Mouse (Mus musculus) G1E (cell line): Measurements from ENCODE around the gene Lexm. TPM values are rescaled to one million over a fixed set of nuclear protein-coding genes. Genes with fewer than 3 reads are reported as not detected.
A peak's percentile ranks its signal among the peaks of the same experiment; 100 is the strongest.

Experiments used
- ATAC-seq: 2 replicates; pipeline ENCODE4 v1.8.0; 2016; ENCODE audit warnings: mild to moderate bottlenecking; ENCODE audit not compliant: insufficient number of reproducible peaks, poor library complexity, low FRiP score, severe bottlenecking; ENCODE audit errors: extremely low read depth
- DNase-seq: peaks from one replicate; pipeline ENCODE4 v3.0.0; 2012; ENCODE audit warnings: low spot score
- H3K27me3 ChIP-seq: 2 replicates; pipeline ENCODE4 v1.6.1; 2012; ENCODE audit warnings: mild to moderate bottlenecking, low read length, inconsistent platforms; ENCODE audit not compliant: insufficient read depth
- H3K36me3 ChIP-seq: replicated peaks from 2 replicates; pipeline ENCODE3; 2012; ENCODE audit warnings: mild to moderate bottlenecking, inconsistent platforms
- H3K4me1 ChIP-seq: 2 replicates; pipeline ENCODE4 v1.6.1; 2012; ENCODE audit warnings: low read depth, low read length, inconsistent platforms, mixed read lengths; ENCODE audit not compliant: insufficient read depth
- H3K4me3 ChIP-seq: 2 replicates; pipeline ENCODE4 v1.5.1; 2012; ENCODE audit warnings: low read depth, mild to moderate bottlenecking, inconsistent platforms, low read length, moderate library complexity, mixed read lengths
- H3K9me3 ChIP-seq: replicated peaks from 2 replicates; pipeline ENCODE4 v1.6.1; 2012; ENCODE audit warnings: inconsistent platforms
- CTCF ChIP-seq: IDR thresholded peaks from 2 replicates; pipeline ENCODE4 v1.5.1; 2012; ENCODE audit warnings: low read depth, low read length, inconsistent platforms, mixed read lengths
- GATA1 ChIP-seq: IDR thresholded peaks from 2 replicates; pipeline ENCODE4 v1.6.1; 2012; ENCODE audit warnings: borderline replicate concordance, low read length, inconsistent platforms, mixed read lengths
- GATA2 ChIP-seq: IDR thresholded peaks from 2 replicates; pipeline ENCODE4 v1.6.1; 2012; ENCODE audit warnings: low read depth, low read length, inconsistent platforms, borderline replicate concordance
- POLR2AphosphoS5 ChIP-seq: IDR thresholded peaks from 2 replicates; pipeline ENCODE4 v1.6.1; 2012; ENCODE audit warnings: low read depth, low read length, inconsistent platforms; ENCODE audit not compliant: insufficient replicate concordance
- TAL1 ChIP-seq: conservative IDR thresholded peaks from 2 replicates; pipeline ENCODE4 v1.6.1; 2012; ENCODE audit warnings: low read depth, low read length, inconsistent platforms, mixed read lengths
- polyA plus RNA-seq: library from polyadenylated mRNA; stranded (reverse); fragments of >175 nt; gene quantifications from 2 replicates; pipeline ENCODE4 v1.2.3, GENCODE M21; 2012
- total RNA-seq, 2 experiments: library from RNA; stranded (forward) in 1 of 2; stranded (reverse) in 1 of 2; fragments of 200-1000 nt in 1 of 2; fragments of >200 nt in 1 of 2; fragmentation: Nextera tagmentation in 1 of 2; gene quantifications; 2 replicates each; pipeline ENCODE4 v1.2.3; 2014 to 2017

Lexm gene
- not detected in 2 replicates for total RNA-seq (2014; fragmentation: Nextera tagmentation)
- total RNA-seq (2017): not detected in 2 replicates
- not detected in 2 replicates for polyA plus RNA-seq

GRCm38 (mm10) chr4:106617056-106617455, at the start of gene Lexm:
Lexm (minus strand) TSS chr4:106617241.
- DNase-seq: peak; percentile 40
- no peaks in the 10 kb centered on the region for H3K36me3 ChIP-seq
- no peaks in the 10 kb centered on the region for H3K9me3 ChIP-seq
- H3K4me1 ChIP-seq: peaks cover 47% of the 10 kb centered on the region
- TF ChIP-seq POLR2AphosphoS5 (no peak), CTCF (no peak), GATA1 (no peak), TAL1 (no peak), GATA2 (no peak)
- no peak for ATAC-seq
- peaks cover 28% of the 10 kb centered on the region for H3K27me3 ChIP-seq
- peak within 1 kb of the TSS; percentile 38; the same call in 1 of the 2 replicates for H3K4me3 ChIP-seq

- ATAC-seq (no peak), DNase-seq (no peak)
- no peak for TF ChIP-seq GATA1
- no peak for TF ChIP-seq GATA2
- no peak for TF ChIP-seq CTCF
- TF ChIP-seq POLR2AphosphoS5: no peak
- no peak for TF ChIP-seq TAL1
Observed at GRCm38 (mm10) chr4:106666546-106666945, 49.5 kb upstream of the Lexm start.

GRCm38 (mm10) chr4:106665673-106666072, 48.6 kb upstream of the Lexm start:
- H3K9me3 ChIP-seq: no peaks in the 10 kb centered on the region
- H3K4me3 ChIP-seq: no peak overlapping the region
- no peak for TF ChIP-seq TAL1
- no peak for TF ChIP-seq GATA2
- no peak for TF ChIP-seq GATA1
- no peak for TF ChIP-seq CTCF
- no peak for TF ChIP-seq POLR2AphosphoS5
- ATAC-seq (no peak), DNase-seq (no peak)
- H3K36me3 ChIP-seq: peaks cover 100% of the 10 kb centered on the region
- H3K27me3 ChIP-seq: no peaks in the 10 kb centered on the region
- no peaks in the 10 kb centered on the region for H3K4me1 ChIP-seq

More at GRCm38 (mm10) chr4:106666546-106666945, 49.5 kb upstream of the Lexm start:
- Histone ChIP-seq H3K9me3 (no peaks in the 10 kb centered on the region), H3K36me3 (peaks cover 100% of the 10 kb centered on the region), H3K27me3 (no peaks in the 10 kb centered on the region), H3K4me1 (no peaks in the 10 kb centered on the region), H3K4me3 (no peak overlapping the region)

- ATAC-seq (no peak), DNase-seq (no peak)
- Histone ChIP-seq H3K27me3 (no peaks in the 10 kb centered on the region), H3K4me3 (no peak overlapping the region), H3K36me3 (peaks cover 100% of the 10 kb centered on the region), H3K9me3 (no peaks in the 10 kb centered on the region), H3K4me1 (no peaks in the 10 kb centered on the region)
- TF ChIP-seq TAL1: no peak
- TF ChIP-seq CTCF: no peak
- no peak for TF ChIP-seq GATA2
- no peak for TF ChIP-seq GATA1
- no peak for TF ChIP-seq POLR2AphosphoS5
Observed at GRCm38 (mm10) chr4:106665269-106665668, 48.2 kb upstream of the Lexm start.

DNA sequence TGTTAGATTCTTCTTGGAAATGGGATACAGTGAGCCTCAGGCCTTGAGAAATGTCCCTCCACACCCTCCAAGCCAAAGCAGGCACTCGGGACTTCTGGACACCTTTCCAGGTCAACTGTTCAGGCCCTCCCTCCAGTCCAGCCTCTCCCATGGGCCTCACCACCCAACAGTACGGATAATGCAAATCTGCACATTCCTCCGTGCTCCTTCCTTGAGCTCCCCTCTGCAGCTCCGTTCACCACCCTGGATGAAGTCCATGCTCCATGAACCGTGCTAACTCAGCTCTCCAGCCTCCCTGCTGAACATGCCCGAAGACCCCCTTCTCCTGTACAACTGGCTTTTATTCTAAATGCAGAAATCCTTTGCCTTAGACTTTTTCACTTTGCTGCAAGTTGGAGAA, 47.7 kb upstream of the Lexm start:
- Histone ChIP-seq H3K4me3 (no peak overlapping the region), H3K27me3 (no peaks in the 10 kb centered on the region), H3K4me1 (no peaks in the 10 kb centered on the region), H3K9me3 (no peaks in the 10 kb centered on the region), H3K36me3 (peaks cover 100% of the 10 kb centered on the region)
- DNase-seq (no peak), ATAC-seq (no peak)
- no peak for TF ChIP-seq TAL1
- TF ChIP-seq POLR2AphosphoS5: no peak
- no peak for TF ChIP-seq GATA1
- no peak for TF ChIP-seq GATA2
- TF ChIP-seq CTCF: no peak

DNA sequence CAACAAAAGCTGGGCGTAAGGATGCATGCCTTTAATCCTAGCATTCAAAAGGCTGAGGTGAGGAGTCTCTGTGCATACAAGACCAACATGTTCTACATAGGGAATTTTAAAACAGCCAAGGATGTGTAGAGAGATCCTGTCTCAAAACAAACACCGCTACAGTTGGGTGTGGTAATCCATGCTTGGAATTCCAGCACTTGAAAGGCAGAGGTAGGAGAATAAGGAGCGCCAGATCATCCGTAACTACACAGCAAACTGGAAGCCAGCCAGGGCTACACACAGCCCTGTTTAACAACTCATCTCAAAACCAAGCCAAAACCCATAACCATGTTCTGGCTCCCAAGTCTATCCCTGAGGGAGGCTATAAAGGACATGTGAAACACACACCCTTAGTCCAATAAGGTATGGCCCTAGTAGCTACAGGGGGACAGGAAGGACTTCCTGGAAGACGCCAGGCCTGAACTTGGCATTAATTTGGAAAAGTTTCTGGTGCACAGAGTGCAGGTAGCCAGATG, 47.0 kb upstream of the Lexm start:
- H3K4me3 ChIP-seq: no peak overlapping the region
- no peak for TF ChIP-seq CTCF
- TF ChIP-seq POLR2AphosphoS5: no peak
- TF ChIP-seq TAL1: no peak
- no peak for ATAC-seq
- no peaks in the 10 kb centered on the region for H3K9me3 ChIP-seq
- no peak for DNase-seq
- H3K36me3 ChIP-seq: peaks cover 100% of the 10 kb centered on the region
- H3K27me3 ChIP-seq: no peaks in the 10 kb centered on the region
- H3K4me1 ChIP-seq: no peaks in the 10 kb centered on the region

GRCm38 (mm10) chr4:106655681-106656080, 38.6 kb upstream of the Lexm start:
- peaks cover 79% of the 10 kb centered on the region for H3K36me3 ChIP-seq

More at GRCm38 (mm10) chr4:106655681-106656080, 38.6 kb upstream of the Lexm start:
- no peak for TF ChIP-seq GATA2
- TF ChIP-seq TAL1: no peak
- TF ChIP-seq POLR2AphosphoS5: no peak
- TF ChIP-seq CTCF: no peak
- no peaks in the 10 kb centered on the region for H3K9me3 ChIP-seq
- H3K4me3 ChIP-seq: no peak overlapping the region
- H3K27me3 ChIP-seq: no peaks in the 10 kb centered on the region
- DNase-seq: no peak
- ATAC-seq: no peak
- peaks cover 30% of the 10 kb centered on the region for H3K4me1 ChIP-seq
